Mouse (Mus musculus): ENCODE results near the gene Tapbp. TPM values are rescaled to one million over a fixed set of nuclear protein-coding genes. Genes with fewer than 3 reads are reported as not detected.

Tapbp gene
- total and polyA plus RNA-seq, 3 experiments = 45.3 to 134 (median 116) TPM

DNA sequence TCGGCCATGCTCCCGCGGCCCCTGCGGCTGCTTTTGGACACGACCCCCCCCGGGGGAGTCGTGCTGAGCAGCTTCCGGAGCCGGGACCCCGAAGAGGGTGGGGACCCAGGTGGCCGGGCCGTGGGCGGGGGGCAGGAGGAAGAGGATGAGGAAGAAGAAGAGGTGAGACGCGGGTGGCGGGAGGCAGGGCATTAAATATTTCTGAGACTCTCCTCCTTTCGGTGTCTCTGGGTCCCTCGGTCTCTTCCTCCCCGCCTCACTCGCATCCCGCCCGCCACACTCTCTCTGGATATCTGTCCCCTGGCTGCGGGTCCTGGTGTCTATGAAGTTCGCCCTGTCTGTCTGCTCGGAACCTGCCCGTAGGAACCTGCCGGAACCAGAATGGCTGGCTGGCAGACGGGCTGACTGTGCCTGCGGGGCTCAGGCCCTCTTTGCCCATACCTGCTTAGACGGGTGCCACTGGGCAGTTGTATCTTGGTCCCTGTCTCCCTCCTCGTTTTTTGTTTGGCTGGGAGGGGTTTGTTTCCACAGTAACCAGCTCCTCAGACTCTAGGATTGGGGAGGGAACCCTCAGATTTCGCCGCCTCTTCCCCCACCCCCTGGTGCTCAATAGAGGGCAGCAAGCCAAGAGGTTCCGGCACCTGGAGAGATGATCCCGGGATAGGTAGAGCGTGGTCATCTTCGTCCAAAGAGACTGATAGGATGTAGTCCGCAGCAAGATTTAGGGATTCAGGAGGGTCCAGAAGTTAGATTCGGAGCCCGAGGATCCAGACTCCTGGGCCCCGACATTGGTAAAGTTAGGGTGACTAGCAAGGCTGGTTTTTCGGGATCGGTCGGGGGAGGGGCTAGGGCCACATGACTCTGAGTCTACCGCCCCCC is 14.8 kb downstream of the Tapbp start:
- DNase-seq (ENCODE audit: extremely low read depth) = peak; percentile 82
- H3K9me3 ChIP-seq (replicated peaks; ENCODE audit: low read length) = no peaks in the 10 kb centered on the region
- dilution Hi-C loops (cut with MboI; ENCODE audit: extremely low pct_ligation_motif_present, extremely low pct_unique_long_range_greater_than_20kb, low sequenced_read_pairs) = no loop called here
- in situ Hi-C loops (cut with MboI; ENCODE audit: low pct_ligation_motif_present, low pct_unique_long_range_greater_than_20kb, low sequenced_read_pairs) = no loop called here
- H3K4me1 ChIP-seq (ENCODE audit: control insufficient read depth in 1 of 2, insufficient read depth in 2 of 2) = peaks cover 4 to 24% of the 10 kb centered on the region in 2 experiments
- no peaks in the 10 kb centered on the region for H3K27me3 ChIP-seq (replicated peaks)
- peak overlapping the region; percentile 85 for H3K9ac ChIP-seq (ENCODE audit: insufficient read depth, low read depth)
- peak overlapping the region; percentile 65 to 77 (median 75) for H3K4me3 ChIP-seq (replicated peaks in 1 of 3; ENCODE audit: low read depth in 2 of 3, low read length in 2 of 3, poor library complexity in 1 of 3)
- H3K27ac ChIP-seq (ENCODE audit: insufficient read depth, low read depth) = peak overlapping the region; percentile 74; the same call in 1 of the 2 replicates
- H3K79me2 ChIP-seq (replicated peaks; ENCODE audit: control insufficient read depth, extremely low read depth, insufficient read depth, poor library complexity, severe bottlenecking) = 0 out of 2 replicates have a peak, but pooled peaks cover 2% of the 10 kb centered on the region
- TF ChIP-seq ETS1 (conservative IDR thresholded peaks at IDR 0.05; ENCODE audit: low read depth, low read length) (no peak), MXI1 (IDR thresholded peaks at IDR 0.05; ENCODE audit: low read depth, low read length) (peak; percentile 50; the same call in 1 of the 2 replicates), SIN3A (IDR thresholded peaks at IDR 0.05; ENCODE audit: low read length) (peak; percentile 85; the same call in 1 of the 2 replicates), POLR2A (IDR thresholded peaks at IDR 0.05; ENCODE audit: low read depth, low read length) (0 out of 2 replicates have a peak, but pooled peaks have one; percentile 18)
- peak overlapping the region; percentile 79 for H3K4me2 ChIP-seq (ENCODE audit: insufficient read depth, low read depth, poor library complexity, severe bottlenecking)
- H3K36me3 ChIP-seq (replicated peaks in 1 of 2; ENCODE audit: control insufficient read depth in 1 of 2, insufficient read depth in 1 of 2, low read length in 1 of 2) = peaks cover 42 to 73% of the 10 kb centered on the region in 2 experiments

DNA sequence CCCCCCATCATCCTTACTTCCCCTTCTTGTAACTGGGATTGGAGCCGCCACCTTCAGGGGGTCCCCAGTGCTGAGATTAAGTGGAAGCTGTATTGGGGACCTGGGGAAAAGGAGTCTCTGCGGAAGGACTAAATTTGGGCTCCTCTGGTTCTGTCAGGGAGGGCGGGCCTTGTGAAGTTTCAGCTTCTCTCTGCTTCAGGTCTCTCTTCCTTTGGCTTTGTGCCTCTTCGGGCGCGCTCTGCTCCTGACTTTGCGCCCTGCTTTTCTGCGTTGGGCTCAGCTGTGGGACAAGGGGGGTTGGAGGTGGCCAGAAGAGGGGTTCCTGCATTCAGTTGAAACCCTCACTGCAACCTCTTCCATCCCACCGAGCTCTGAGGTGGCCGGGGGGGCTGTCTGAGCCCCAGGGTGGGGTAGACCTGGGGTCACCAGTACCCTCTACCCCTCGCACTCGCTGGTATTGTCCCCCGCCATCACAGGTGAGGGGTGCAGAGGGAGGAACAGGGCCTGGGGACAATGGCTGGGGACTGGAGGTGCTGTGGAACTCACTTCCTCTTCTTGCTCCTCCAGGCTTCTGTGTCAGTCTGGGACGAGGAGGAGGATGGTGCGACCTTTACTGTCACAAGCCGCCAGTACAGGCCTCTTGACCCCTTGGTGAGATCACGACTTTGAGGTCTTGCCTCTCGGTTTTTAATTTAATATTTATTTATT is 15.6 kb downstream of the Tapbp start:
- in situ Hi-C loops (cut with MboI; ENCODE audit: low pct_ligation_motif_present, low pct_unique_long_range_greater_than_20kb, low sequenced_read_pairs) (no loop called here), dilution Hi-C loops (cut with MboI; ENCODE audit: extremely low pct_ligation_motif_present, extremely low pct_unique_long_range_greater_than_20kb, low sequenced_read_pairs) (no loop called here)
- no peak for TF ChIP-seq ZKSCAN1 (IDR thresholded peaks at IDR 0.05; ENCODE audit: borderline replicate concordance, low read depth, low read length)
- no peak for TF ChIP-seq ELF1 (IDR thresholded peaks at IDR 0.05; ENCODE audit: low read depth, low read length)
- TF ChIP-seq MXI1 (IDR thresholded peaks at IDR 0.05; ENCODE audit: low read depth, low read length) = 0 out of 2 replicates have a peak, but pooled peaks have one; percentile 9
- TF ChIP-seq ETS1 (conservative IDR thresholded peaks at IDR 0.05; ENCODE audit: low read depth, low read length) = no peak
- peak overlapping the region; percentile 29; the same call in 1 of the 2 replicates for H3K27ac ChIP-seq (ENCODE audit: insufficient read depth, low read depth)
- H3K9ac ChIP-seq (ENCODE audit: insufficient read depth, low read depth) = peak overlapping the region; percentile 85; the same call in 1 of the 2 replicates
- H3K79me2 ChIP-seq (replicated peaks; ENCODE audit: control insufficient read depth, extremely low read depth, insufficient read depth, poor library complexity, severe bottlenecking) = 0 out of 2 replicates have a peak, but pooled peaks cover 2% of the 10 kb centered on the region
- H3K4me3 ChIP-seq (replicated peaks in 1 of 3; ENCODE audit: low read depth in 2 of 3, low read length in 2 of 3, poor library complexity in 1 of 3) = peak overlapping the region; percentile 65 to 77 (median 75)
- no peak for DNase-seq (ENCODE audit: extremely low read depth)
- H3K4me1 ChIP-seq (ENCODE audit: control insufficient read depth in 1 of 2, insufficient read depth in 2 of 2) = peaks cover 4 to 27% of the 10 kb centered on the region in 2 experiments
- H3K27me3 ChIP-seq (replicated peaks) = no peaks in the 10 kb centered on the region
- no peaks in the 10 kb centered on the region for H3K9me3 ChIP-seq (replicated peaks; ENCODE audit: low read length)
- peaks cover 36 to 72% of the 10 kb centered on the region in 2 experiments for H3K36me3 ChIP-seq (replicated peaks in 1 of 2; ENCODE audit: control insufficient read depth in 1 of 2, insufficient read depth in 1 of 2, low read length in 1 of 2)
- peak overlapping the region; percentile 79 for H3K4me2 ChIP-seq (ENCODE audit: insufficient read depth, low read depth, poor library complexity, severe bottlenecking)

DNA sequence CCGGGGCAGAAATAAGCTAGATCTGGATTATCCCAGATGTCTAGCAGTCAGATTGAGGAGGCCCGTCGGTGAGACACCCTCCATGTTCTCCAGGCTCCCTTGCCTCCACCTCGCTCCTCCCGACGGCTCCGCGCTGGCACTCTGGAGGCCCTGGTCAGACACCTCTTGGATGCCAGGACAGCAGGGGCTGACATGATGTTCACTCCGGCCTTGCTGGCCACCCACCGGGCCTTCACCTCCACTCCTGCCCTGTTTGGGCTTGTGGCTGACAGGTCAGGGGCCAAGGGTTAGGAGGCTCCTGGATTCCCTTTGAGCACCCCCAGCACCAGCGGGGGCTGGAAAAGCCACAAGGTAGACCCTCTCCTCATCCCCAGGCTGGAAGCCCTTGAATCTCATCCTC is 16.2 kb downstream of the Tapbp start:
- Histone ChIP-seq H3K4me3 (replicated peaks in 1 of 3; ENCODE audit: low read depth in 2 of 3, low read length in 2 of 3, poor library complexity in 1 of 3) (no peak overlapping the region), H3K4me2 (ENCODE audit: insufficient read depth, low read depth, poor library complexity, severe bottlenecking) (no peak overlapping the region), H3K36me3 (replicated peaks in 1 of 2; ENCODE audit: control insufficient read depth in 1 of 2, insufficient read depth in 1 of 2, low read length in 1 of 2) (peaks cover 36 to 70% of the 10 kb centered on the region in 2 experiments), H3K9me3 (replicated peaks; ENCODE audit: low read length) (no peaks in the 10 kb centered on the region), H3K27ac (ENCODE audit: insufficient read depth, low read depth) (no peak overlapping the region), H3K79me2 (replicated peaks; ENCODE audit: control insufficient read depth, extremely low read depth, insufficient read depth, poor library complexity, severe bottlenecking) (0 out of 2 replicates have a peak, but pooled peaks cover 2% of the 10 kb centered on the region), H3K9ac (ENCODE audit: insufficient read depth, low read depth) (no peak overlapping the region), H3K27me3 (replicated peaks) (no peaks in the 10 kb centered on the region), H3K4me1 (ENCODE audit: control insufficient read depth in 1 of 2, insufficient read depth in 2 of 2) (peaks cover 4 to 27% of the 10 kb centered on the region in 2 experiments)
- in situ Hi-C loops (cut with MboI; ENCODE audit: low pct_ligation_motif_present, low pct_unique_long_range_greater_than_20kb, low sequenced_read_pairs) = no loop called here
- dilution Hi-C loops (cut with MboI; ENCODE audit: extremely low pct_ligation_motif_present, extremely low pct_unique_long_range_greater_than_20kb, low sequenced_read_pairs) = no loop called here
- TF ChIP-seq JUN (IDR thresholded peaks at IDR 0.05; ENCODE audit: insufficient read depth, low read depth, low read length) (no peak), BHLHE40 (IDR thresholded peaks at IDR 0.05; ENCODE audit: low read depth, low read length) (no peak), POLR2AphosphoS2 (IDR thresholded peaks at IDR 0.05; ENCODE audit: low read depth, low read length) (no peak), MAFK (IDR thresholded peaks at IDR 0.05; ENCODE audit: insufficient replicate concordance, low read length) (no peak), ZC3H11A (IDR thresholded peaks at IDR 0.05; ENCODE audit: low read depth, low read length) (no peak), ETS1 (conservative IDR thresholded peaks at IDR 0.05; ENCODE audit: low read depth, low read length) (no peak), CHD2 (IDR thresholded peaks at IDR 0.05; ENCODE audit: low read length) (no peak), NELFE (IDR thresholded peaks at IDR 0.05; ENCODE audit: low read depth, low read length) (no peak), SMC3 (IDR thresholded peaks at IDR 0.05; ENCODE audit: low read depth, low read length) (no peak), MYC (IDR thresholded peaks at IDR 0.05; ENCODE audit: low read depth, low read length) (no peak), POLR2A (IDR thresholded peaks at IDR 0.05; ENCODE audit: low read depth, low read length) (no peak), CTCF (conservative IDR thresholded peaks at IDR 0.05 in 1 of 2, IDR thresholded peaks at IDR 0.05 in 1 of 2; ENCODE audit: low read depth in 2 of 2, low read length in 2 of 2) (no peak), EP300 (IDR thresholded peaks at IDR 0.05; ENCODE audit: low read length) (no peak), CHD1 (IDR thresholded peaks at IDR 0.05; ENCODE audit: low read depth, low read length) (no peak), SIN3A (IDR thresholded peaks at IDR 0.05; ENCODE audit: low read length) (no peak), GABPA (IDR thresholded peaks at IDR 0.05; ENCODE audit: insufficient replicate concordance, low read depth, low read length) (no peak), IRF4 (IDR thresholded peaks at IDR 0.05; ENCODE audit: low read depth, low read length) (no peak), MAX (IDR thresholded peaks at IDR 0.05; ENCODE audit: low read length) (no peak)
- no peak for DNase-seq (ENCODE audit: extremely low read depth)
